Mouse (Mus musculus): ENCODE results near the gene Col24a1.

GRCm38 (mm10) chr3:145414362-145414761 lies 122.1 kb downstream of the Col24a1 start:
- no peak for TF ChIP-seq CTCF (IDR thresholded peaks at IDR 0.05; ENCODE audit: low read depth)
- no peak for TF ChIP-seq EP300 (IDR thresholded peaks at IDR 0.05; ENCODE audit: low read depth)
